Mouse (Mus musculus) spleen, adult 2 months (tissue): ENCODE data around the gene Arhgap9.

Source experiments
- CTCF ChIP-seq: fragments of 200-500 bp; IDR thresholded peaks from 2 replicates; pipeline ENCODE4 v1.5.1; 2011; ENCODE audit warnings: mild to moderate bottlenecking, inconsistent platforms; ENCODE audit not compliant: insufficient read depth, insufficient read length, insufficient replicate concordance; ENCODE audit errors: extremely low read depth
- POLR2A ChIP-seq: fragments of 200-500 bp; IDR thresholded peaks from 2 replicates; pipeline ENCODE4 v1.6.1; 2011; ENCODE audit warnings: low read depth, low read length, inconsistent platforms

- TF ChIP-seq CTCF (no peak), POLR2A (no peak)
These were observed 15.2 kb downstream of the Arhgap9 start for GRCm38 (mm10) chr10:127336952-127337351.
